Mouse (Mus musculus) liver, embryonic 14.5 days (tissue): ENCODE measurements around the gene Lrrc1.

ENCODE experiments used
- CTCF ChIP-seq: IDR thresholded peaks from 2 replicates; pipeline ENCODE4 v1.5.1; 2016; ENCODE audit warnings: antibody characterized with exemption, low read depth, control low read depth
- EP300 ChIP-seq: IDR thresholded peaks from 2 replicates; pipeline ENCODE4 v1.6.1; 2016; ENCODE audit warnings: antibody characterized with exemption, low read depth

- TF ChIP-seq EP300 (no peak), CTCF (no peak)
Observed at GRCm38 (mm10) chr9:77469791-77470607, 74.7 kb downstream of the Lrrc1 start.
